Mouse (Mus musculus): ENCODE measurements around the gene Slc15a5.

Slc15a5 gene

DNA sequence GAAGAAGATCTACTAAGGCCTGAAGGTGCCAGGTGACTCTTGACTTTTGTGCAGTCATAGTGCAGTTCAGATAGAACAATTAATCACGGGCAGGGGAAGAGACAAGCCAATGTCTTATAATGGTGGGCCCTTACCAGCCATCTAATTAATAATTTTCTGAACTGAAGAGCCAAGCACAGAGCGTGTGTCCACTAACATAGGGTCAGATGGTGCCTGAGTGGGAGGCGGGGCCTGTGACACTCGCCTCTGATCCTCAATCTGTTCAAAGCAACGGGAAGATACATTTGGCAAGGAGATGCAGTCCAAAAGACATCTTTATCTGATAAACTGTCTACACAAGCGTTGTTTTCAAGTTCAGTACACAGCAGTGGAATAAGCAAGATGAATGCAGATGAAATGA lies 122.1 kb downstream of the Slc15a5 start:
- no peak for DNase-seq

DNA sequence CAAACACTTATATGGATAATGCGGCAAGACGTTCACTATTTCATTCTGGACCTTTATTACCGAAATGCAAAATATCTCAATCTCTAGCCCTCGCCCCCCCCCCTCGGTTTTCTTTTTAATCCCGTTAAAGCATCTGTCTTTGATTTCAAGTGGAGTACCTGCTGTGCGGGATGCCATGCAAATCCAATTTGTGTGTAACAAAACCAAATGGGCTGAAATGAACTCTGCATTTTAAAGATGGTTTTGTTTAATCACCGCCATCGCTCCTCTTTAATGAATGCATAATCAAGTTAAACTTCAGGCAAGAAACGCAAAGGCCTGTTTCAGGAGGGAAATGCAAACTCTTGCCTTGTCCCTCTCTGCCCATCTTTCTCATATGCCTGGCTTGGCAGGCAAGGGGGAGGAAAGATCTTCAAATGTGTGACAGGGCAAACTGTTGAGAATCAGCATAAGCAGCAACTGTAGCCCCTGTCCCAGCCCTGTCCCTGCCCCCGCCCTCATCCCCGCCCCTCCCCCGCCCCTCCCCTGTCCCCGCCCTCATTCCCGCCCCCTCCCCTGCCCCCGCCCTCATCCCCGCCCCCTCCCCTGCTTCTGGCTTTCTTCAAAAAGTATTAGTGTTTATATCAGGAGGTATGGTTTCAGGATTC lies 122.8 kb downstream of the Slc15a5 start:
- no peak for DNase-seq

DNA sequence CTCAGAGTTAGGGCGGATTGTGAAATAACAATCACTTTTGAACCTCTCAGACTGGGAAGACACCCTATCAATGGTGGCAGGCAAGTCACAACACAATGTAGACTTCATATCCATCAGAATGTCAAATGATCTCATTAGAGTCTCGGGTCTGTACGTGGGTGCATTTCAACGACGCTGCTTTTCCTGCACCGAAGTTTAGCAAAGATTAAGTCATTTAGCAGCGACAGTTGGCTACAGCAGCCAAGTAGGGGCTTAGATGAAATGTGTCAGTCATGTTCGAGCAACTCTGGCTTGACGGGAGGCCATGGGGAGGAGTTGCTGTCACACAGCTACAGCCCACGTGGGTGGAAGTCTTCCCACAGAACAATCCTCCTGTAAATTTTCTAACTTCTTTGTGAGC lies 133.2 kb downstream of the Slc15a5 start:
- DNase-seq = no peak

DNA sequence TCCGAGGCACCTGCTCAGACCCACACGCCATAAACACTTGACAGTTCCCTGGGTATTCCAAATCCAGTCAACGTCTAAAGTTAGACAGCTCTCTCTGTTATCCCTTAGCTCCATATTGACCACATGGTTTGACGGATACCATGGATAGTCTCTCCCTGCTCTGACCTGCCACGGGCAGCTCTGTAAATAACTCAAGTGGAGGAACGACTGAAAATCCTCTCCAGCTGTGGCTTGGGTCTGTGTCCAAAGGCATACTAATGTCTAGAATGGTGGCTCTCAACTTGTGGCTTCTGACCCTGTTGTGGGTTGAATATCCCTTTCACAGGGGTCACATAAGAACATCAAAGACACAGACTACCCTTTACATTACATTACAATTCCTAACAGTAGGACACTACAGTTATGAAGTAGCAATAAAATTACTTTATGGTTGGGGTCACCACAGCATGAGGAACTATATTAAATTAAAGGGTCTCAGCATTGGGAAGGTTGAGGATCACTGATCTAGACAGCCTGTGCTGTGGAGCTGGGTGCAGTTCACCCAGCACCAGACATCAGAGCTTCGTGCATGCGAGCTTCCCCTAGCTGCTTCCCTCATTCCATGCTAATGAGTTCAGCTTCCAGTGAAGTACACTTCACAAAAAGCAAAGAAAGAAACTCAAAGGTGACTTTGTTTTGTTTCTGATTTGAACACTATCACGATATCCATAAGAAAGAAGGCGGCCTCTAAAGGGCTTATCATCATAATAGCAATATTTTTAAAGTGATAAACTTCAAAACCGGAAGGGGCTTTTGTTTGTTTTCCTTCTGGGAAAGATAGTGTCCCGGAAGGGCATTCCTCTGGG lies 139.1 kb downstream of the Slc15a5 start:
- no peak for DNase-seq

DNA sequence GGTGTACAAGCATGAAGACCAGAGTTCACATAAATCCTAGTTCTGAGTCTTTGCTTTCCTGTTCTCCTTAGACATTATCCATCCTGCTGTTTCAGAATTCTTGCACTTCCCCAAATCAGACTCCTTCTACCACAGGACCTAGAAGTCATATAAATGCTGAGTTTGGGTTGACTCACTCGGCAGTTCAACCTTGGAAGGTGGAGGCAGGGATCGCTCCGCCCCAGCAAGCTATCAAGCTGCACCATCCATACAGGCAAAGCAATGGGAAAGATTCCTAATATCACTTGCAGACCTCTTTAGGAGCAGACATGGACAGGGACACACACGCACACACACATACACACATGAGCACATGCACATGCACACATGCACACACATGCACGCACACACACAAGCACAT lies 142.2 kb downstream of the Slc15a5 start:
- no peak for DNase-seq

DNA sequence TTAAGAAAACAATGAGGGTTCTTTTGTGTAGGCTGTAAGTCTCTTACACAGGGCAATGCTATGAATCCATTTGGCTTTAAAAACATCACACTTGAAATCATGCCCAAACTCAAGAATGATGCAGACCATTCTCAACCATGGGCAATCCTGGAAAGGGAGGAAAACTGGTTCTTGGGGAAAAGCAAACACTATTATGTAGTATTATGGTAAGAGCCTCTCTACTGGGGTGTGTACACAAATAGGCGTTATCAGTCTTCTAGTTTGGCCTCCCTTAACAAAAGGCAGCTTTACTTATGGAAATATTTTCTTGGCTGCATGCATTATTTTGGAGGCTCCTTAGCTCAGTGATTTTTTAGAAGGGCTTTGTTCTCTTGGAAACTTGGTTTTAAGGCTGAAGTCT lies 143.4 kb downstream of the Slc15a5 start:
- DNase-seq = no peak

DNA sequence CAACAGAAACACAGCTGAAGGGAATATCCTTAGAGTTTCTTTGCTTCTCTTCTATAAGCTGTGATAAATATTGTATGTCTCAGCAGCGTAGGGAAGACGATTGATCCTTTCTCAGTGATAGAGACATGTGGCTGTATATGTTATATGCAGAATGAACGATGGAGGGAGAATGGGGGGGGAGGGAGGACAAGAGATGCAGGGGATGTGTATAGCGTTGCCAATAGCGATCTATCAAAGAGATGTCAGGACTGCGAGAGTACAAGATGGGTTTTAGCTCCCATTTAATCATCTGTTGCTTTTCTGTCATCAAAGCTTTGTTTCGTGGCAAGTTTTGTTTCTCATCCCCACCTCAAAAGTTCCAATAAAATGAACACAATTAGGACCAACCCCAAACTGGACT lies 143.9 kb downstream of the Slc15a5 start:
- no peak for DNase-seq

DNA sequence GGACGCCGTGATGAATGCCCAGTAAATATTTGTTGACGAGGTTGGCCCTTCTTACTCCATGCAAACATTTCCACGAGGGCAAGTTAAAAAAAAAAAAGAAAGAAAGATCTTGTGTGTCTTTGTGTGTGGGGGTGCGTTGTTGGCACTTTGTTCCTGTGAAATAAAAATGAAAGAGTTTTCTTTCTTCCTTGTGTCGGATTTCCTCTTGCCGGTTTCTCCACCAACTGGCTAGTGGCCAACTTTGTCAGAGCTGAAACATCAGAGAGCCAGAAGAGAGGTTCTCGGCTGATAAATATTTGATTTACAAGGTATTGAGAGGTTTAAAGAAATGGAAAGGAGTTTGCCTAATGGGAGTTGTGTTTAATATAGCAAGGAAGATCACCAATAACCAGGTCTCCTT lies 144.4 kb downstream of the Slc15a5 start:
- DNase-seq = no peak

DNA sequence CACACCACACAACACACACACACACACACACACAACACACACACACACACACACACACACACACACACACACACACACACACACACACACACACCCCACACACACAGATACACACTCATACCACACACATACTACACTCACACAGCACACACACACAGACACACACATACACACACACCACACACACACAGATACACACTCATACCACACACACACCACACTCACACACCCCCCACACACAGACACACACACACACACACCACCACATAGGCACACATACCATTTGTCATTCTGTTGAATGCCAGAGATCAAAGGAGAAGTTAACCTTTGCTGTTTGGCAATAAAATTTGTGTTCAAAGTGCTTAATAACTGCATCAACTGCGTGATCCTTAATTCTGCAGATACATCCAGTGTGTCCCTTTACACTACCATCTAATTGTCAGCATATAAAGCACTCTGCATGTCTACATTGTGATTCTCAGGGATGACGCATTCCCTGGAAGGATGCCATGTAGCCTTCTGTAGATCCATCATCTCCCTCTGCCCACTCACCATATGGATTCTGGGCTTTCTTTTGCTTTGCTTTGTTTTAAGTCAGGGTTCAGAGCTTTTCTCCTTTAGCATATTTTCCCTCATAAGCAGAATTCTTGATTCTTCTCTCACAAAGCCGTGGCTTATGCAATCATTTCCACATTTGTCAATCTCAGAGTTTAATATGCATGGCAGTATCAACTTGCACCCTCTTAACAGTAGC lies 145.0 kb downstream of the Slc15a5 start:
- DNase-seq = no peak
